Mouse (Mus musculus) neural tube, embryonic 13.5 days (tissue): ENCODE results near the gene Btbd9. TPM values are rescaled to one million over a fixed set of nuclear protein-coding genes. Genes with fewer than 3 reads are reported as not detected.
A peak's percentile ranks its signal among the peaks of the same experiment; 100 is the strongest.

Source experiments
- ATAC-seq: fragments of 200-750 bp; cut with Nextera tagmentation; 2 replicates; pipeline ENCODE4 v1.8.0; 2017; ENCODE audit warnings: low read depth, mild to moderate bottlenecking, moderate TSS enrichment, moderate library complexity
- H3K27ac ChIP-seq: fragments of 300-500 bp; sonication (generic); replicated peaks from 2 replicates; pipeline ENCODE4 v1.5.1; 2015; ENCODE audit warnings: moderate library complexity, mild to moderate bottlenecking, inconsistent platforms
- H3K27me3 ChIP-seq: fragments of 300-500 bp; sonication (generic); 2 replicates; pipeline ENCODE4 v1.6.1; 2015; ENCODE audit warnings: mild to moderate bottlenecking, inconsistent platforms
- H3K36me3 ChIP-seq: fragments of 300-500 bp; sonication (generic); 2 replicates; pipeline ENCODE4 v1.6.1; 2015; ENCODE audit warnings: mild to moderate bottlenecking, inconsistent platforms
- H3K4me1 ChIP-seq: fragments of 300-500 bp; sonication (generic); replicated peaks from 2 replicates; pipeline ENCODE4 v1.6.1; 2015; ENCODE audit warnings: inconsistent platforms
- H3K4me2 ChIP-seq: fragments of 300-500 bp; sonication (generic); 2 replicates; pipeline ENCODE4 v1.6.1; 2015; ENCODE audit warnings: inconsistent platforms, mild to moderate bottlenecking, moderate library complexity
- H3K4me3 ChIP-seq: fragments of 300-500 bp; sonication (generic); 2 replicates; pipeline ENCODE4 v1.5.1; 2015; ENCODE audit warnings: mild to moderate bottlenecking, inconsistent platforms
- H3K9ac ChIP-seq: fragments of 300-500 bp; sonication (generic); 2 replicates; pipeline ENCODE4 v1.6.1; 2015; ENCODE audit warnings: moderate library complexity, mild to moderate bottlenecking, inconsistent platforms
- H3K9me3 ChIP-seq: fragments of 300-500 bp; sonication (generic); 2 replicates; pipeline ENCODE4 v1.6.1; 2016; ENCODE audit warnings: inconsistent platforms
- WGBS: fragments of 180-500 bp; shearing (Covaris S2); methylation state at CpG from one replicate; pipeline ENCODE4 v1.1.7; 2015; 5-methylcytosine and 5-hydroxymethylcytosine counted together
- polyA plus RNA-seq: library from polyadenylated mRNA; unstranded; fragments of >200 nt; fragmentation: Nextera tagmentation; extraction: Ambion mirVana; gene quantifications from 2 replicates; pipeline ENCODE4 v1.2.1, GENCODE M21; 2015

The Btbd9 gene
- polyA plus RNA-seq, 1 experiment from 2014 or later, result 122 TPM

- Histone ChIP-seq H3K4me1 (peaks cover 9% of the 10 kb centered on the region), H3K36me3 (no peaks in the 10 kb centered on the region), H3K9ac (no peak overlapping the region), H3K27me3 (no peaks in the 10 kb centered on the region), H3K9me3 (no peaks in the 10 kb centered on the region), H3K4me3 (no peak overlapping the region), H3K4me2 (no peak overlapping the region), H3K27ac (0 out of 2 replicates have a peak overlapping the region, but pooled peaks have one; percentile 23)
- no peak for ATAC-seq
- WGBS, result 62% methylated on average over 3 of the region's 3 CpGs
Observed at GRCm38 (mm10) chr17:30388391-30388790, 187.9 kb downstream of the Btbd9 start.

GRCm38 (mm10) chr17:30386241-30386640 is 190.0 kb downstream of the Btbd9 start:
- no peak for ATAC-seq

GRCm38 (mm10) chr17:30383649-30384048 is 192.6 kb downstream of the Btbd9 start:
- 88% methylated on average over 6 of the region's 6 CpGs for WGBS
- ATAC-seq, result no peak
- H3K4me2 ChIP-seq, result no peak overlapping the region
- no peak overlapping the region for H3K27ac ChIP-seq
- peaks cover 10% of the 10 kb centered on the region for H3K4me1 ChIP-seq
- no peaks in the 10 kb centered on the region for H3K9me3 ChIP-seq
- H3K9ac ChIP-seq, result no peak overlapping the region
- H3K36me3 ChIP-seq, result no peaks in the 10 kb centered on the region
- H3K27me3 ChIP-seq, result no peaks in the 10 kb centered on the region
- no peak overlapping the region for H3K4me3 ChIP-seq

More at GRCm38 (mm10) chr17:30386241-30386640, 190.0 kb downstream of the Btbd9 start:
- no peaks in the 10 kb centered on the region for H3K27me3 ChIP-seq
- no peak overlapping the region for H3K27ac ChIP-seq
- no peaks in the 10 kb centered on the region for H3K9me3 ChIP-seq
- no peak overlapping the region for H3K4me2 ChIP-seq
- H3K4me3 ChIP-seq, result no peak overlapping the region
- WGBS, result 96% methylated on average over 9 of the region's 9 CpGs
- H3K9ac ChIP-seq, result no peak overlapping the region
- H3K36me3 ChIP-seq, result no peaks in the 10 kb centered on the region
- peaks cover 9% of the 10 kb centered on the region for H3K4me1 ChIP-seq

GRCm38 (mm10) chr17:30378221-30379010 is 197.9 kb downstream of the Btbd9 start:
- no peak overlapping the region for H3K4me2 ChIP-seq
- H3K36me3 ChIP-seq, result no peaks in the 10 kb centered on the region
- no peaks in the 10 kb centered on the region for H3K9me3 ChIP-seq
- no peaks in the 10 kb centered on the region for H3K27me3 ChIP-seq
- H3K9ac ChIP-seq, result no peak overlapping the region
- no peak overlapping the region for H3K27ac ChIP-seq
- WGBS, result 17% methylated on average over 5 of the region's 5 CpGs
- peaks cover 29% of the 10 kb centered on the region for H3K4me1 ChIP-seq
- no peak for ATAC-seq
- H3K4me3 ChIP-seq, result no peak overlapping the region

- Histone ChIP-seq H3K27ac (no peak overlapping the region), H3K9me3 (no peaks in the 10 kb centered on the region), H3K4me3 (no peak overlapping the region), H3K4me1 (peaks cover 35% of the 10 kb centered on the region), H3K36me3 (no peaks in the 10 kb centered on the region), H3K9ac (no peak overlapping the region), H3K4me2 (no peak overlapping the region), H3K27me3 (no peaks in the 10 kb centered on the region)
- no peak for ATAC-seq
- 14% methylated on average over 1 of the region's 1 CpGs for WGBS
Observed at GRCm38 (mm10) chr17:30377754-30378153, 198.5 kb downstream of the Btbd9 start.

GRCm38 (mm10) chr17:30375107-30375506 is 201.2 kb downstream of the Btbd9 start:
- H3K4me3 ChIP-seq, result no peak overlapping the region
- H3K36me3 ChIP-seq, result no peaks in the 10 kb centered on the region
- no peak for ATAC-seq
- no peak overlapping the region for H3K9ac ChIP-seq
- no peaks in the 10 kb centered on the region for H3K27me3 ChIP-seq
- no peaks in the 10 kb centered on the region for H3K9me3 ChIP-seq
- H3K27ac ChIP-seq, result no peak overlapping the region
- 92% methylated on average over 1 of the region's 1 CpGs for WGBS
- no peak overlapping the region for H3K4me2 ChIP-seq
- peaks cover 37% of the 10 kb centered on the region for H3K4me1 ChIP-seq

GRCm38 (mm10) chr17:30368559-30368958 is 207.7 kb downstream of the Btbd9 start:
- no peak overlapping the region for H3K4me3 ChIP-seq
- WGBS, result 39% methylated on average over 2 of the region's 2 CpGs
- 0 out of 2 replicates have a peak overlapping the region, but pooled peaks have one; percentile 45 for H3K9ac ChIP-seq
- H3K27ac ChIP-seq, result peak overlapping the region; percentile 67
- no peaks in the 10 kb centered on the region for H3K36me3 ChIP-seq
- H3K27me3 ChIP-seq, result no peaks in the 10 kb centered on the region
- no peak for ATAC-seq
- H3K4me2 ChIP-seq, result no peak overlapping the region
- H3K4me1 ChIP-seq, result peaks cover 59% of the 10 kb centered on the region
- H3K9me3 ChIP-seq, result no peaks in the 10 kb centered on the region

GRCm38 (mm10) chr17:30364701-30365100 is 211.6 kb downstream of the Btbd9 start:
- no peak overlapping the region for H3K4me2 ChIP-seq
- no peaks in the 10 kb centered on the region for H3K9me3 ChIP-seq
- H3K36me3 ChIP-seq, result no peaks in the 10 kb centered on the region
- ATAC-seq, result no peak
- H3K27me3 ChIP-seq, result no peaks in the 10 kb centered on the region
- H3K4me3 ChIP-seq, result no peak overlapping the region
- peak overlapping the region; percentile 38; the same call in 1 of the 2 replicates for H3K27ac ChIP-seq
- H3K4me1 ChIP-seq, result peaks cover 74% of the 10 kb centered on the region
- no peak overlapping the region for H3K9ac ChIP-seq
- WGBS, result 94% methylated on average over 1 of the region's 1 CpGs

- Histone ChIP-seq H3K9me3 (no peaks in the 10 kb centered on the region), H3K4me1 (peaks cover 69% of the 10 kb centered on the region), H3K4me3 (no peak overlapping the region), H3K36me3 (no peaks in the 10 kb centered on the region), H3K4me2 (no peak overlapping the region), H3K27ac (no peak overlapping the region), H3K27me3 (no peaks in the 10 kb centered on the region), H3K9ac (no peak overlapping the region)
- no peak for ATAC-seq
- WGBS, result 83% methylated on average over 5 of the region's 5 CpGs
Observed at GRCm38 (mm10) chr17:30363365-30363764, 212.9 kb downstream of the Btbd9 start.

- 29% methylated on average over 1 of the region's 1 CpGs for WGBS
- H3K9me3 ChIP-seq, result no peaks in the 10 kb centered on the region
- H3K27me3 ChIP-seq, result no peaks in the 10 kb centered on the region
- no peak overlapping the region for H3K9ac ChIP-seq
- no peaks in the 10 kb centered on the region for H3K36me3 ChIP-seq
- no peak overlapping the region for H3K4me2 ChIP-seq
- no peak for ATAC-seq
- no peak overlapping the region for H3K4me3 ChIP-seq
- H3K27ac ChIP-seq, result no peak overlapping the region; the same call in 1 of the 2 replicates
- peaks cover 50% of the 10 kb centered on the region for H3K4me1 ChIP-seq
Observed at GRCm38 (mm10) chr17:30360654-30361053, 215.6 kb downstream of the Btbd9 start.

- Histone ChIP-seq H3K36me3 (no peaks in the 10 kb centered on the region), H3K27ac (peak overlapping the region; percentile 38; the same call in 1 of the 2 replicates)
- WGBS, result 65% methylated on average over 5 of the region's 5 CpGs
Observed at GRCm38 (mm10) chr17:30359392-30359791, 216.9 kb downstream of the Btbd9 start.

GRCm38 (mm10) chr17:30355431-30355830 is 220.9 kb downstream of the Btbd9 start:
- WGBS, result 75% methylated on average over 1 of the region's 1 CpGs
- Histone ChIP-seq H3K27me3 (no peaks in the 10 kb centered on the region), H3K4me2 (no peak overlapping the region), H3K9me3 (no peaks in the 10 kb centered on the region), H3K27ac (no peak overlapping the region), H3K36me3 (no peaks in the 10 kb centered on the region), H3K9ac (no peak overlapping the region), H3K4me3 (no peak overlapping the region), H3K4me1 (peaks cover 25% of the 10 kb centered on the region)
- no peak for ATAC-seq

More at GRCm38 (mm10) chr17:30359392-30359791, 216.9 kb downstream of the Btbd9 start:
- H3K4me2 ChIP-seq, result no peak overlapping the region
- H3K4me1 ChIP-seq, result peaks cover 39% of the 10 kb centered on the region
- no peak overlapping the region for H3K9ac ChIP-seq
- no peaks in the 10 kb centered on the region for H3K9me3 ChIP-seq
- no peaks in the 10 kb centered on the region for H3K27me3 ChIP-seq
- ATAC-seq, result no peak
- no peak overlapping the region for H3K4me3 ChIP-seq
